Comparison of ENCODE assay signal across 17 mouse cellular contexts in genomic region chr4:53264901-53265300, GRCm38 (mm10).
DNase-seq lines count a peak whose midpoint lies in the region; ATAC-seq and TF ChIP-seq lines count a peak whose summit lies in the region.
"Had no signal": no experiment of that assay in that cellular context is flagged by ENCODE, and none has a peak within 500 bp of the region (broad histone marks: within the 10 kb centered on the region; RNA-seq: fewer than 3 reads in every experiment).

No protein-coding gene starts in this region.

- H3K4me3 ChIP-seq in embryonic facial prominence, embryonic 14.5 days (ENCODE audit: low read depth, low read length), result no peak overlapping the region
- no peak overlapping the region for H3K4me3 ChIP-seq in embryonic facial prominence, embryonic 10.5 days
- H3K4me3 ChIP-seq in hindbrain, embryonic 15.5 days, result no peak overlapping the region
- H3K4me3 ChIP-seq in hindbrain, embryonic 10.5 days, result no peak overlapping the region
- H3K4me3 ChIP-seq in testis, adult 2 months (ENCODE audit: control insufficient read depth, low read depth, low read length), result no peak overlapping the region
- H3K4me3 ChIP-seq in kidney, embryonic 16.5 days (ENCODE audit: low read length), result no peak overlapping the region
- H3K4me3 ChIP-seq: erythroblast, embryonic 14.5 days; heart, adult 2 months; megakaryocyte, embryonic 14.5 days had no signal

- peak; percentile 37 for DNase-seq in embryonic facial prominence, embryonic 14.5 days (ENCODE audit: low spot score)
- no peak for DNase-seq in embryonic facial prominence, embryonic 10.5 days (ENCODE audit: low spot score)
- DNase-seq in hindbrain, embryonic 10.5 days (ENCODE audit: low spot score), result no peak
- DNase-seq in testis, postnatal 10 days (ENCODE audit: low spot score), result no peak
- DNase-seq in Muller cell, postnatal 12 days (ENCODE audit: inconsistent ontology term), result no peak
- DNase-seq: cerebellum, adult 2 months; heart, postnatal 14 days; kidney, adult 8-10 months; right cerebral cortex, adult 18-20 months had no signal

- no peak for TF ChIP-seq CTCF in testis, adult 2 months (IDR thresholded peaks at IDR 0.05; ENCODE audit: control insufficient read depth, insufficient read depth, insufficient replicate concordance, low read depth, low read length)

- H3K9me3 ChIP-seq in embryonic facial prominence, embryonic 14.5 days (ENCODE audit: control insufficient read depth, low read length), result peaks cover 10% of the 10 kb centered on the region; the same call in 1 of the 2 replicates
- 0 out of 2 replicates have a peak, but pooled peaks cover 3% of the 10 kb centered on the region for H3K9me3 ChIP-seq in embryonic facial prominence, embryonic 10.5 days
- H3K9me3 ChIP-seq in hindbrain, embryonic 15.5 days, result no peaks in the 10 kb centered on the region
- H3K9me3 ChIP-seq in hindbrain, embryonic 10.5 days, result no peaks in the 10 kb centered on the region
- H3K9me3 ChIP-seq in kidney, embryonic 16.5 days (ENCODE audit: low read length), result no peaks in the 10 kb centered on the region

- no peak for ATAC-seq in embryonic facial prominence, embryonic 14.5 days (ENCODE audit: low read depth)
- ATAC-seq in hindbrain, embryonic 15.5 days (ENCODE audit: low FRiP score, low read depth), result peak; percentile 12; the same call in 1 of the 2 replicates
- ATAC-seq in kidney, embryonic 16.5 days (ENCODE audit: low FRiP score, low TSS enrichment), result no peak

- no peak overlapping the region for H3K4me2 ChIP-seq in embryonic facial prominence, embryonic 14.5 days (ENCODE audit: low read depth, low read length)
- no peak overlapping the region for H3K4me2 ChIP-seq in hindbrain, embryonic 15.5 days
- H3K4me2 ChIP-seq in kidney, embryonic 16.5 days (replicated peaks; ENCODE audit: low read depth, low read length), result no peak overlapping the region
- H3K4me2 ChIP-seq: liver, embryonic 11.5 days had no signal

- H3K27me3 ChIP-seq in embryonic facial prominence, embryonic 14.5 days (replicated peaks; ENCODE audit: control insufficient read depth, insufficient read depth, low read length), result no peaks in the 10 kb centered on the region
- no peaks in the 10 kb centered on the region for H3K27me3 ChIP-seq in embryonic facial prominence, embryonic 10.5 days (replicated peaks; ENCODE audit: low read depth, poor library complexity, severe bottlenecking)
- H3K27me3 ChIP-seq in hindbrain, embryonic 15.5 days, result no peaks in the 10 kb centered on the region
- no peaks in the 10 kb centered on the region for H3K27me3 ChIP-seq in hindbrain, embryonic 10.5 days (ENCODE audit: insufficient read depth, poor library complexity, severe bottlenecking)
- no peaks in the 10 kb centered on the region for H3K27me3 ChIP-seq in testis, adult 2 months (ENCODE audit: control insufficient read depth, insufficient read depth, low read length)
- no peaks in the 10 kb centered on the region for H3K27me3 ChIP-seq in kidney, embryonic 16.5 days (ENCODE audit: insufficient read depth, low read length)

- WGBS in embryonic facial prominence, embryonic 14.5 days, result 64% methylated on average over 5 of the region's 5 CpGs
- WGBS in embryonic facial prominence, embryonic 10.5 days, result 83% methylated on average over 5 of the region's 5 CpGs
- WGBS in hindbrain, embryonic 15.5 days, result 61% methylated on average over 5 of the region's 5 CpGs
- 84% methylated on average over 5 of the region's 5 CpGs for WGBS in hindbrain, embryonic 10.5 days
- WGBS in kidney, embryonic 16.5 days, result 80% methylated on average over 5 of the region's 5 CpGs

- no peak overlapping the region for H3K27ac ChIP-seq in embryonic facial prominence, embryonic 14.5 days (replicated peaks; ENCODE audit: low read depth, low read length)
- no peak overlapping the region for H3K27ac ChIP-seq in embryonic facial prominence, embryonic 10.5 days (replicated peaks)
- peak overlapping the region; percentile 43; the same call in 1 of the 2 replicates for H3K27ac ChIP-seq in hindbrain, embryonic 15.5 days (replicated peaks)
- no peak overlapping the region for H3K27ac ChIP-seq in hindbrain, embryonic 10.5 days
- H3K27ac ChIP-seq in testis, adult 2 months (ENCODE audit: control insufficient read depth, insufficient read depth, low read depth, low read length), result peak overlapping the region; percentile 75
- no peak overlapping the region for H3K27ac ChIP-seq in kidney, embryonic 16.5 days (ENCODE audit: low read length)
- H3K27ac ChIP-seq: stomach, postnatal 0 days had no signal

- no peak overlapping the region for H3K9ac ChIP-seq in embryonic facial prominence, embryonic 14.5 days (ENCODE audit: low read depth, low read length)
- no peak overlapping the region for H3K9ac ChIP-seq in hindbrain, embryonic 15.5 days
- H3K9ac ChIP-seq in kidney, embryonic 16.5 days (replicated peaks; ENCODE audit: low read length), result no peak overlapping the region

- H3K4me1 ChIP-seq in embryonic facial prominence, embryonic 14.5 days (ENCODE audit: control insufficient read depth, insufficient read depth, low read length), result peaks cover 17% of the 10 kb centered on the region; the same call in 1 of the 2 replicates
- H3K4me1 ChIP-seq in embryonic facial prominence, embryonic 10.5 days, result peaks cover 8% of the 10 kb centered on the region; the same call in 1 of the 2 replicates
- H3K4me1 ChIP-seq in hindbrain, embryonic 15.5 days (replicated peaks), result peaks cover 24% of the 10 kb centered on the region
- H3K4me1 ChIP-seq in hindbrain, embryonic 10.5 days (replicated peaks), result 0 out of 2 replicates have a peak, but pooled peaks cover 7% of the 10 kb centered on the region
- peaks cover 2% of the 10 kb centered on the region for H3K4me1 ChIP-seq in testis, adult 2 months (ENCODE audit: control insufficient read depth, insufficient read depth, low read length)
- peaks cover 11% of the 10 kb centered on the region; the same call in 1 of the 2 replicates for H3K4me1 ChIP-seq in kidney, embryonic 16.5 days (ENCODE audit: insufficient read depth, low read length)
- H3K4me1 ChIP-seq: megakaryocyte, embryonic 14.5 days had no signal

- no peak for TF ChIP-seq POLR2A in testis, adult 2 months (IDR thresholded peaks at IDR 0.05; ENCODE audit: control insufficient read depth, low read depth, low read length)

- H3K36me3 ChIP-seq in embryonic facial prominence, embryonic 14.5 days (ENCODE audit: control insufficient read depth, insufficient read depth, low read length), result no peaks in the 10 kb centered on the region
- H3K36me3 ChIP-seq in embryonic facial prominence, embryonic 10.5 days (replicated peaks), result no peaks in the 10 kb centered on the region
- H3K36me3 ChIP-seq in hindbrain, embryonic 15.5 days, result no peaks in the 10 kb centered on the region
- H3K36me3 ChIP-seq in hindbrain, embryonic 10.5 days, result no peaks in the 10 kb centered on the region
- no peaks in the 10 kb centered on the region for H3K36me3 ChIP-seq in testis, adult 2 months (ENCODE audit: control insufficient read depth, insufficient read depth, low read length)
- H3K36me3 ChIP-seq in kidney, embryonic 16.5 days (ENCODE audit: insufficient read depth, low read length), result no peaks in the 10 kb centered on the region

Comparison
In these comparisons a context has a peak if more than half of its experiments do, and no peak if none do; other contexts are left out.
1. H3K27ac ChIP-seq: peak in hindbrain, embryonic 15.5 days (single experiment) and testis, adult 2 months (single experiment); none in embryonic facial prominence, embryonic 14.5 days (single experiment), embryonic facial prominence, embryonic 10.5 days (single experiment), hindbrain, embryonic 10.5 days (single experiment) and kidney, embryonic 16.5 days (single experiment).